Mouse (Mus musculus) intestine, embryonic 16.5 days (tissue): ENCODE measurements around the gene Olfr470. TPM values are rescaled to one million over a fixed set of nuclear protein-coding genes. Genes with fewer than 3 reads are reported as not detected.

ENCODE experiments used
- polyA plus RNA-seq: library from polyadenylated mRNA; unstranded; fragments of >200 nt; fragmentation: Nextera tagmentation; extraction: Ambion mirVana; gene quantifications from 2 replicates; pipeline ENCODE4 v1.2.1, GENCODE M21; 2015

Olfr470 gene
- polyA plus RNA-seq, 1 experiment from 2014 or later = not detected

Other genes with a start within 250 kb of the Olfr470 start
- gene 5330417H12Rik, start 222.3 kb downstream of the Olfr470 start, polyA plus RNA-seq = not detected in 2 replicates
- gene Cyb5r2, start 89.5 kb downstream of the Olfr470 start, polyA plus RNA-seq = 0.11 and 0.12 TPM in 2 replicates
- gene Ovch2, start 46.3 kb downstream of the Olfr470 start, polyA plus RNA-seq = not detected in 2 replicates
- gene Olfr467, start 35.2 kb downstream of the Olfr470 start, polyA plus RNA-seq = not detected in 2 replicates
- gene Olfr469, start 21.9 kb downstream of the Olfr470 start, polyA plus RNA-seq = not detected in 2 replicates
- not detected in 2 replicates for gene Olfr472, start 50.4 kb upstream of the Olfr470 start, polyA plus RNA-seq
- not detected in 2 replicates for gene Olfr473, start 83.0 kb upstream of the Olfr470 start, polyA plus RNA-seq
- not detected in 2 replicates for gene Olfr474, start 107.2 kb upstream of the Olfr470 start, polyA plus RNA-seq
- gene Olfr476, start 117.3 kb upstream of the Olfr470 start, polyA plus RNA-seq = not detected in 2 replicates
- gene Olfr477, start 139.2 kb upstream of the Olfr470 start, polyA plus RNA-seq = not detected in 2 replicates
- gene Olfr478, start 186.5 kb upstream of the Olfr470 start, polyA plus RNA-seq = not detected in 2 replicates
- not detected in 2 replicates for gene Olfr479, start 203.2 kb upstream of the Olfr470 start, polyA plus RNA-seq
- gene Olfr480, start 219.9 kb upstream of the Olfr470 start, polyA plus RNA-seq = not detected in 2 replicates
- gene Olfr481, start 232.4 kb upstream of the Olfr470 start, polyA plus RNA-seq = not detected in 2 replicates